Mouse (Mus musculus): ENCODE results near the gene Cript. TPM values are rescaled to one million over a fixed set of nuclear protein-coding genes. Genes with fewer than 3 reads are reported as not detected.

Gene Cript
- polyA plus RNA-seq, 1 experiment, result 68.5 TPM

Other genes with a start within 250 kb of the Cript start
- gene Tmem247, start 108.2 kb upstream of the Cript start, polyA plus RNA-seq (2012; rRNA removed), result not detected in 2 replicates
- not detected in 2 replicates for gene Atp6v1e2, start 77.7 kb upstream of the Cript start, polyA plus RNA-seq (2012; rRNA removed)
- gene Rhoq, start 62.5 kb upstream of the Cript start, polyA plus RNA-seq (2012; rRNA removed), result 43.4 and 52.5 TPM in 2 replicates
- 25.2 and 36.2 TPM in 2 replicates for gene Pigf, start 144 bp upstream of the Cript start, polyA plus RNA-seq (2012; rRNA removed)
- 20.3 and 26.2 TPM in 2 replicates for gene Socs5, start 82.1 kb downstream of the Cript start, polyA plus RNA-seq (2012; rRNA removed)
- gene Mcfd2, start 240.4 kb downstream of the Cript start, polyA plus RNA-seq (2012; rRNA removed), result 81.4 and 89.1 TPM in 2 replicates